ENCODE assay signal across 27 mouse cellular contexts in genomic region chr10:8856942-8857341, GRCm38 (mm10).
"Had no signal": no experiment of that assay in that cellular context is flagged by ENCODE, and none has a peak within 500 bp of the region (broad histone marks: within the 10 kb centered on the region; RNA-seq: fewer than 3 reads in every experiment).

No protein-coding gene starts in this region.

- ATAC-seq: hindbrain, embryonic 16.5 days; inflammation-experienced regulatory T-cells, adult 6 months; intestine, embryonic 15.5 days; intestine, postnatal 0 days had no signal

- H3K27me3 ChIP-seq: heart, embryonic 13.5 days; heart, embryonic 15.5 days; hindbrain, embryonic 12.5 days; intestine, embryonic 15.5 days; limb, embryonic 12.5 days; liver, embryonic 13.5 days; liver, embryonic 15.5 days had no signal

- H3K9me3 ChIP-seq: heart, embryonic 13.5 days; heart, embryonic 15.5 days; hindbrain, embryonic 10.5 days; hindbrain, embryonic 12.5 days; intestine, embryonic 15.5 days; limb, embryonic 10.5 days; limb, embryonic 12.5 days; liver, embryonic 13.5 days; liver, embryonic 15.5 days had no signal

- H3K27ac ChIP-seq: heart, adult 2 months; heart, embryonic 13.5 days; heart, embryonic 15.5 days; hindbrain, embryonic 10.5 days; hindbrain, embryonic 12.5 days; hindbrain, embryonic 14.5 days; intestine, embryonic 15.5 days; left cerebral cortex, adult 2 months; limb, embryonic 10.5 days; limb, embryonic 12.5 days; liver, embryonic 13.5 days; liver, embryonic 15.5 days had no signal

- H3K36me3 ChIP-seq: heart, embryonic 15.5 days; hindbrain, embryonic 10.5 days; hindbrain, embryonic 12.5 days; intestine, embryonic 15.5 days; limb, embryonic 12.5 days; liver, embryonic 13.5 days; liver, embryonic 15.5 days had no signal

- DNase-seq: gastrocnemius, postnatal 14 days; gastrocnemius, postnatal 36 days; heart, adult 2 months; heart, postnatal 14 days; heart, postnatal 4 days; kidney, adult 18-20 months; kidney, adult 8-10 months; kidney, postnatal 10 days; kidney, postnatal 25 days; kidney, postnatal 4 days; liver; liver, embryonic 13.5 days had no signal

- H3K4me3 ChIP-seq: heart, adult 2 months; heart, embryonic 13.5 days; heart, embryonic 15.5 days; hindbrain, embryonic 10.5 days; hindbrain, embryonic 12.5 days; intestine, embryonic 15.5 days; left cerebral cortex, adult 2 months; limb, embryonic 10.5 days; limb, embryonic 12.5 days; liver, embryonic 13.5 days; liver, embryonic 15.5 days had no signal

- H3K9ac ChIP-seq: heart, embryonic 13.5 days; heart, embryonic 15.5 days; hindbrain, embryonic 12.5 days; hindbrain, embryonic 14.5 days; intestine, embryonic 15.5 days; limb, embryonic 12.5 days; liver, embryonic 13.5 days; liver, embryonic 15.5 days had no signal

- H3K4me2 ChIP-seq: heart, embryonic 11.5 days; heart, embryonic 13.5 days; heart, embryonic 15.5 days; hindbrain, embryonic 12.5 days; hindbrain, embryonic 14.5 days; intestine, embryonic 15.5 days; limb, embryonic 12.5 days; liver, embryonic 11.5 days; liver, embryonic 13.5 days; liver, embryonic 15.5 days had no signal

- H3K4me1 ChIP-seq: liver, embryonic 13.5 days; liver, embryonic 15.5 days had no signal
